Mouse (Mus musculus) hindbrain, embryonic 14.5 days (tissue): Measurements from ENCODE around the gene 2010315B03Rik. TPM values are rescaled to one million over a fixed set of nuclear protein-coding genes. Genes with fewer than 3 reads are reported as not detected.
"Not testable (repeated sequence)": the region's sequence is repeated elsewhere in the genome, so short reads cannot be mapped to it uniquely, and the experiment has no call there.

Experiments
- ATAC-seq: fragments of 200-750 bp; cut with Nextera tagmentation; 2 replicates; pipeline ENCODE4 v1.8.0; 2017; ENCODE audit warnings: moderate number of reproducible peaks, mild to moderate bottlenecking, moderate TSS enrichment, moderate library complexity; ENCODE audit not compliant: low FRiP score
- DNase-seq: peaks from one replicate; pipeline ENCODE4 v3.0.0-alpha.2; 2015; ENCODE audit warnings: low spot score
- H3K27ac ChIP-seq: fragments of 300-500 bp; sonication (generic); 2 replicates; pipeline ENCODE4 v1.5.1; 2014; ENCODE audit warnings: mild to moderate bottlenecking, moderate library complexity
- H3K27me3 ChIP-seq: fragments of 300-500 bp; sonication (generic); 2 replicates; pipeline ENCODE4 v1.6.1; 2014; ENCODE audit warnings: mild to moderate bottlenecking, low read length, mixed read lengths; ENCODE audit not compliant: control insufficient read depth, insufficient read depth
- H3K36me3 ChIP-seq: fragments of 300-500 bp; sonication (generic); replicated peaks from 2 replicates; pipeline ENCODE4 v1.6.1; 2014; ENCODE audit not compliant: control insufficient read depth, insufficient read depth
- H3K4me1 ChIP-seq: fragments of 300-500 bp; sonication (generic); replicated peaks from 2 replicates; pipeline ENCODE4 v1.6.1; 2014; ENCODE audit warnings: antibody characterized with exemption, low read length, mixed read lengths; ENCODE audit not compliant: control insufficient read depth, insufficient read depth
- H3K4me2 ChIP-seq: fragments of 300-500 bp; sonication (generic); replicated peaks from 2 replicates; pipeline ENCODE4 v1.6.1; 2014; ENCODE audit warnings: mild to moderate bottlenecking, moderate library complexity
- H3K4me3 ChIP-seq: fragments of 300-500 bp; sonication (generic); replicated peaks from 2 replicates; pipeline ENCODE4 v1.5.1; 2014; ENCODE audit warnings: mild to moderate bottlenecking, low read length
- H3K9ac ChIP-seq: fragments of 300-500 bp; sonication (generic); 2 replicates; pipeline ENCODE4 v1.6.1; 2014
- H3K9me3 ChIP-seq: fragments of 300-500 bp; sonication (generic); 2 replicates; pipeline ENCODE4 v1.6.1; 2016; ENCODE audit warnings: low read length; ENCODE audit not compliant: control insufficient read depth
- WGBS: fragments of 180-500 bp; shearing (Covaris S2); extraction: QIAGEN DNeasy Blood & Tissue Kit; methylation state at CpG from one replicate; pipeline ENCODE4 v1.1.7; 2014; 5-methylcytosine and 5-hydroxymethylcytosine counted together
- polyA plus RNA-seq: library from polyadenylated mRNA; unstranded; fragments of >200 nt; fragmentation: Nextera tagmentation; extraction: Ambion mirVana; gene quantifications from 2 replicates; pipeline ENCODE4 v1.2.1, GENCODE M21; 2014

The 2010315B03Rik gene
- polyA plus RNA-seq, 1 experiment from 2014 or later: 10.7 TPM

GRCm38 (mm10) chr9:124273172-124273571 is 39.3 kb downstream of the 2010315B03Rik start:
- no peak overlapping the region for H3K27ac ChIP-seq
- H3K4me2 ChIP-seq: no peak overlapping the region
- no peaks in the 10 kb centered on the region for H3K4me1 ChIP-seq
- no peak overlapping the region for H3K9ac ChIP-seq
- no peak overlapping the region for H3K4me3 ChIP-seq
- no peak for DNase-seq
- peaks cover 57% of the 10 kb centered on the region for H3K36me3 ChIP-seq
- H3K27me3 ChIP-seq: no peaks in the 10 kb centered on the region
- ATAC-seq: peak; percentile 66; the same call in 1 of the 2 replicates
- H3K9me3 ChIP-seq: peaks cover 88% of the 10 kb centered on the region

- no peak overlapping the region for H3K9ac ChIP-seq
- peak; percentile 95 for ATAC-seq
- peaks cover 47% of the 10 kb centered on the region for H3K9me3 ChIP-seq
- H3K4me1 ChIP-seq: peaks cover 8% of the 10 kb centered on the region
- H3K27ac ChIP-seq: 0 out of 2 replicates have a peak overlapping the region, but pooled peaks have one; percentile 32
- no peaks in the 10 kb centered on the region for H3K27me3 ChIP-seq
- H3K4me2 ChIP-seq: no peak overlapping the region
- peak; percentile 64 for DNase-seq
- peaks cover 36% of the 10 kb centered on the region for H3K36me3 ChIP-seq
- 2% methylated on average over 2 of the region's 2 CpGs for WGBS
- no peak overlapping the region for H3K4me3 ChIP-seq
These were observed 44.6 kb downstream of the 2010315B03Rik start for GRCm38 (mm10) chr9:124267929-124268328.

GRCm38 (mm10) chr9:124267493-124267892 is 45.0 kb downstream of the 2010315B03Rik start:
- DNase-seq (no peak), ATAC-seq (peak; percentile 56; the same call in 1 of the 2 replicates)

GRCm38 (mm10) chr9:124262987-124263717 is 49.3 kb downstream of the 2010315B03Rik start:
- no peaks in the 10 kb centered on the region for H3K9me3 ChIP-seq
- H3K4me2 ChIP-seq: no peak overlapping the region
- peaks cover 8% of the 10 kb centered on the region for H3K4me1 ChIP-seq
- DNase-seq (no peak), ATAC-seq (no peak)
- no peaks in the 10 kb centered on the region for H3K27me3 ChIP-seq
- 90% methylated on average over 4 of the region's 4 CpGs for WGBS
- H3K9ac ChIP-seq: no peak overlapping the region
- H3K4me3 ChIP-seq: no peak overlapping the region
- H3K27ac ChIP-seq: no peak overlapping the region
- no peaks in the 10 kb centered on the region for H3K36me3 ChIP-seq

More at GRCm38 (mm10) chr9:124267493-124267892, 45.0 kb downstream of the 2010315B03Rik start:
- Histone ChIP-seq H3K4me3 (no peak overlapping the region), H3K9ac (no peak overlapping the region), H3K4me2 (no peak overlapping the region), H3K27me3 (no peaks in the 10 kb centered on the region), H3K4me1 (peaks cover 8% of the 10 kb centered on the region), H3K9me3 (peaks cover 42% of the 10 kb centered on the region), H3K36me3 (peaks cover 36% of the 10 kb centered on the region), H3K27ac (0 out of 2 replicates have a peak overlapping the region, but pooled peaks have one; percentile 32)

GRCm38 (mm10) chr9:124258067-124258556 is 54.4 kb downstream of the 2010315B03Rik start:
- Histone ChIP-seq H3K36me3 (no peaks in the 10 kb centered on the region), H3K9ac (no peak overlapping the region), H3K4me1 (no peaks in the 10 kb centered on the region), H3K4me2 (no peak overlapping the region), H3K9me3 (peaks cover 12% of the 10 kb centered on the region), H3K27me3 (no peaks in the 10 kb centered on the region), H3K4me3 (no peak overlapping the region), H3K27ac (no peak overlapping the region)
- 81% methylated on average over 4 of the region's 4 CpGs for WGBS
- DNase-seq: no peak
- ATAC-seq: no peak

- Histone ChIP-seq H3K4me1 (no peaks in the 10 kb centered on the region), H3K4me3 (no peak overlapping the region), H3K9ac (no peak overlapping the region), H3K36me3 (no peaks in the 10 kb centered on the region), H3K9me3 (peaks cover 12% of the 10 kb centered on the region), H3K4me2 (no peak overlapping the region), H3K27ac (no peak overlapping the region), H3K27me3 (no peaks in the 10 kb centered on the region)
- ATAC-seq (peak; percentile 53), DNase-seq (peak; percentile 80)
- 70% methylated on average over 1 of the region's 1 CpGs for WGBS
These were observed 55.1 kb downstream of the 2010315B03Rik start for GRCm38 (mm10) chr9:124257200-124258066.

GRCm38 (mm10) chr9:124256271-124257199 is 56.0 kb downstream of the 2010315B03Rik start:
- H3K27ac ChIP-seq, H3K4me2 ChIP-seq, H3K4me3 ChIP-seq, H3K9ac ChIP-seq, H3K36me3 ChIP-seq, H3K4me1 ChIP-seq, H3K27me3 ChIP-seq: not testable (repeated sequence)
- 18% methylated on average over 1 of the region's 1 CpGs for WGBS
- peak; percentile 38 for DNase-seq
- peak; percentile 73 for ATAC-seq
- H3K9me3 ChIP-seq: peaks cover 12% of the 10 kb centered on the region

- ATAC-seq: no peak
- DNase-seq: no peak
These were observed 61.1 kb downstream of the 2010315B03Rik start for GRCm38 (mm10) chr9:124251438-124251837.

More at GRCm38 (mm10) chr9:124251438-124251837, 61.1 kb downstream of the 2010315B03Rik start:
- H3K4me1 ChIP-seq: no peaks in the 10 kb centered on the region
- peaks cover 1% of the 10 kb centered on the region for H3K9me3 ChIP-seq
- no peak overlapping the region for H3K4me2 ChIP-seq
- H3K27me3 ChIP-seq: no peaks in the 10 kb centered on the region
- H3K4me3 ChIP-seq: no peak overlapping the region
- no peaks in the 10 kb centered on the region for H3K36me3 ChIP-seq
- H3K9ac ChIP-seq: no peak overlapping the region
- no peak overlapping the region for H3K27ac ChIP-seq
